Mouse (Mus musculus) C2C12 (cell line): ENCODE measurements around the gene Arhgap6. TPM values are rescaled to one million over a fixed set of nuclear protein-coding genes. Genes with fewer than 3 reads are reported as not detected.

Experiments used
- H3K27me3 ChIP-seq: one replicate; pipeline ENCODE4 v1.6.1; 2011; ENCODE audit not compliant: control insufficient read depth, insufficient read depth, insufficient read length
- H3K36me3 ChIP-seq: one replicate; pipeline ENCODE4 v1.6.1; 2011; ENCODE audit not compliant: control insufficient read depth, insufficient read depth
- H3K4me3 ChIP-seq: one replicate; pipeline ENCODE4 v1.5.1; 2011; ENCODE audit warnings: mild to moderate bottlenecking, control low read depth; ENCODE audit not compliant: poor library complexity, insufficient read depth, severe bottlenecking
- H3K79me2 ChIP-seq: one replicate; pipeline ENCODE4 v1.6.1; 2011; ENCODE audit not compliant: control insufficient read depth, insufficient read depth
- H3K79me3 ChIP-seq: one replicate; pipeline ENCODE4 v1.6.1; 2011; ENCODE audit warnings: low read depth, control low read depth
- H3ac ChIP-seq: one replicate; pipeline ENCODE3; 2011; ENCODE audit warnings: low read depth; ENCODE audit not compliant: control insufficient read depth, insufficient read length
- CEBPB ChIP-seq: IDR thresholded peaks from one replicate; pipeline ENCODE4 v1.6.1; 2011; ENCODE audit warnings: low read depth, mild to moderate bottlenecking, control low read depth, moderate library complexity
- CTCF ChIP-seq: IDR thresholded peaks from one replicate; pipeline ENCODE4 v1.5.1; 2011; ENCODE audit not compliant: control insufficient read depth, insufficient read depth, insufficient read length
- FOSL1 ChIP-seq: IDR thresholded peaks from one replicate; pipeline ENCODE4 v1.8.0; 2011; ENCODE audit warnings: mild to moderate bottlenecking, low read length; ENCODE audit not compliant: poor library complexity, insufficient read depth, severe bottlenecking
- MAX ChIP-seq: IDR thresholded peaks from one replicate; pipeline ENCODE4 v1.6.1; 2011; ENCODE audit warnings: mild to moderate bottlenecking, control low read depth
- MYOD1 ChIP-seq: IDR thresholded peaks from one replicate; pipeline ENCODE4 v1.6.1; 2011; ENCODE audit warnings: low read depth; ENCODE audit not compliant: control insufficient read depth, insufficient read length
- MYOG ChIP-seq: IDR thresholded peaks from one replicate; pipeline ENCODE4 v1.6.1; 2011; ENCODE audit not compliant: control insufficient read depth, insufficient read length; ENCODE audit errors: extremely low read depth
- USF1 ChIP-seq: IDR thresholded peaks from one replicate; pipeline ENCODE4 v1.6.1; 2011; ENCODE audit warnings: low read depth, mild to moderate bottlenecking, control low read depth, moderate library complexity
- polyA plus RNA-seq: library from polyadenylated mRNA; unstranded; fragments of >200 nt; fragmentation: generic; extraction: Trizol; gene quantifications from one replicate; pipeline ENCODE4 v1.2.1, GENCODE M21; 2012; ENCODE audit warnings: missing spikeins

The Arhgap6 gene
- polyA plus RNA-seq, 1 experiment = 0.27 TPM

GRCm38 (mm10) chrX:168818858-168819257 is 24.0 kb downstream of the Arhgap6 start:
- Histone ChIP-seq H3K79me3 (no peaks in the 10 kb centered on the region), H3ac (no peak overlapping the region), H3K36me3 (no peaks in the 10 kb centered on the region), H3K4me3 (no peak overlapping the region), H3K79me2 (no peaks in the 10 kb centered on the region), H3K27me3 (no peaks in the 10 kb centered on the region)
- TF ChIP-seq MYOG (no peak), CTCF (no peak), MAX (no peak), USF1 (no peak), MYOD1 (no peak), FOSL1 (no peak), CEBPB (no peak)

- Histone ChIP-seq H3K36me3 (no peaks in the 10 kb centered on the region), H3K79me2 (no peaks in the 10 kb centered on the region), H3ac (no peak overlapping the region), H3K27me3 (no peaks in the 10 kb centered on the region), H3K4me3 (no peak overlapping the region), H3K79me3 (no peaks in the 10 kb centered on the region)
- TF ChIP-seq MYOD1 (no peak), MYOG (no peak), USF1 (no peak), CEBPB (no peak), MAX (no peak), FOSL1 (no peak), CTCF (no peak)
Observed at GRCm38 (mm10) chrX:168824166-168824565, 29.3 kb downstream of the Arhgap6 start.

GRCm38 (mm10) chrX:168832343-168832742 is 37.4 kb downstream of the Arhgap6 start:
- H3K79me3 ChIP-seq = no peaks in the 10 kb centered on the region
- H3K79me2 ChIP-seq = no peaks in the 10 kb centered on the region
- TF ChIP-seq FOSL1 = no peak
- TF ChIP-seq CEBPB = no peak
- no peaks in the 10 kb centered on the region for H3K27me3 ChIP-seq
- H3K4me3 ChIP-seq = no peak overlapping the region
- no peaks in the 10 kb centered on the region for H3K36me3 ChIP-seq
- H3ac ChIP-seq = no peak overlapping the region

GRCm38 (mm10) chrX:168848062-168848461 is 53.2 kb downstream of the Arhgap6 start:
- no peak for TF ChIP-seq CTCF
- TF ChIP-seq MAX = no peak
- TF ChIP-seq MYOD1 = no peak
- no peak for TF ChIP-seq MYOG
- TF ChIP-seq CEBPB = no peak
- no peak for TF ChIP-seq FOSL1
- TF ChIP-seq USF1 = no peak
- no peaks in the 10 kb centered on the region for H3K79me3 ChIP-seq
- no peak overlapping the region for H3ac ChIP-seq
- no peaks in the 10 kb centered on the region for H3K27me3 ChIP-seq
- no peaks in the 10 kb centered on the region for H3K79me2 ChIP-seq
- H3K4me3 ChIP-seq = no peak overlapping the region
- no peaks in the 10 kb centered on the region for H3K36me3 ChIP-seq

GRCm38 (mm10) chrX:168874688-168875087 is 79.8 kb downstream of the Arhgap6 start:
- Histone ChIP-seq H3K79me2 (no peaks in the 10 kb centered on the region), H3K27me3 (no peaks in the 10 kb centered on the region), H3ac (no peak overlapping the region), H3K79me3 (no peaks in the 10 kb centered on the region), H3K36me3 (no peaks in the 10 kb centered on the region), H3K4me3 (no peak overlapping the region)
- TF ChIP-seq FOSL1 (no peak), CEBPB (no peak), USF1 (no peak), MYOD1 (no peak), MYOG (no peak), CTCF (no peak), MAX (no peak)

DNA sequence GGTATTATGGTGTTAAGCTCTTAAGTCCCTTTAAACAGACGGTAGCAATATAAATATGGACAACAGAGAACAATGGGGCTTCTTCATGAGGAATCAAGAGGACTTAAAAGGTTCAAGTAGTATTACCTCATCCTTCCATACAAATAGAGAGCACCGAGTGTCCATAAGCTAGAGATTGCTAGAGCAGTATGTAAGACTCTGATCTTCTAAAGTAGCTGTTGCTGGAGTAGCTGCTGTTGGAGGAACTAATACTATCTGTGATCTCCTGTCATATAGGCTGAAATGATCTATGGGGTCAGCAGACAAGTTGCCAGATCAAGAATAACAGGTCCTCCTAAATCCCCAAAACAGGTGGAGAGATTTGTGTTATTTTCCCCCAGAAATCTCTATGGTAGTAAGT is 108.7 kb downstream of the Arhgap6 start:
- no peak for TF ChIP-seq MYOG
- TF ChIP-seq CEBPB = no peak
- TF ChIP-seq USF1 = no peak
- TF ChIP-seq MAX = no peak
- TF ChIP-seq FOSL1 = no peak
- TF ChIP-seq MYOD1 = no peak
- TF ChIP-seq CTCF = no peak
- no peaks in the 10 kb centered on the region for H3K79me2 ChIP-seq
- no peak overlapping the region for H3K4me3 ChIP-seq
- no peak overlapping the region for H3ac ChIP-seq
- no peaks in the 10 kb centered on the region for H3K27me3 ChIP-seq
- no peaks in the 10 kb centered on the region for H3K36me3 ChIP-seq
- H3K79me3 ChIP-seq = no peaks in the 10 kb centered on the region
